Mouse (Mus musculus) lung, postnatal 0 days (tissue): ENCODE results near the gene Dclk1. TPM values are rescaled to one million over a fixed set of nuclear protein-coding genes. Genes with fewer than 3 reads are reported as not detected.

ENCODE experiments used
- ATAC-seq: fragments of 200-750 bp; cut with Nextera tagmentation; 2 replicates; pipeline ENCODE4 v1.8.0; 2017; ENCODE audit warnings: moderate library complexity
- DNase-seq: peaks from one replicate; pipeline ENCODE4 v3.0.0-alpha.2; 2016; ENCODE audit warnings: low spot score
- H3K27ac ChIP-seq: fragments of 300-500 bp; sonication (generic); 2 replicates; pipeline ENCODE4 v1.5.1; 2014; ENCODE audit warnings: antibody characterized with exemption, mild to moderate bottlenecking, low read length, mixed read lengths
- H3K27me3 ChIP-seq: fragments of 300-500 bp; sonication (generic); replicated peaks from 2 replicates; pipeline ENCODE4 v1.6.1; 2014; ENCODE audit warnings: low read length, mixed read lengths; ENCODE audit not compliant: insufficient read depth
- H3K36me3 ChIP-seq: fragments of 300-500 bp; sonication (generic); 2 replicates; pipeline ENCODE4 v1.6.1; 2014; ENCODE audit warnings: low read length, mixed read lengths; ENCODE audit not compliant: insufficient read depth
- H3K4me1 ChIP-seq: fragments of 300-500 bp; sonication (generic); 2 replicates; pipeline ENCODE4 v1.6.1; 2014; ENCODE audit warnings: antibody characterized with exemption, low read depth, low read length, mixed read lengths; ENCODE audit not compliant: insufficient read depth
- H3K4me2 ChIP-seq: fragments of 300-500 bp; sonication (generic); replicated peaks from 2 replicates; pipeline ENCODE4 v1.6.1; 2014; ENCODE audit warnings: low read depth, mild to moderate bottlenecking, low read length, moderate library complexity, mixed read lengths
- H3K4me3 ChIP-seq: fragments of 300-500 bp; sonication (generic); 2 replicates; pipeline ENCODE4 v1.5.1; 2014; ENCODE audit warnings: low read depth, low read length
- H3K9ac ChIP-seq: fragments of 300-500 bp; sonication (generic); replicated peaks from 2 replicates; pipeline ENCODE4 v1.6.1; 2014; ENCODE audit warnings: low read depth, mild to moderate bottlenecking
- H3K9me3 ChIP-seq: fragments of 300-500 bp; sonication (generic); 2 replicates; pipeline ENCODE4 v1.6.1; 2016; ENCODE audit warnings: low read length, mixed read lengths
- CTCF ChIP-seq: IDR thresholded peaks from 2 replicates; pipeline ENCODE4 v1.5.1; 2016; ENCODE audit warnings: antibody characterized with exemption, mild to moderate bottlenecking
- EP300 ChIP-seq: IDR thresholded peaks from 2 replicates; pipeline ENCODE4 v1.6.1; 2016; ENCODE audit warnings: antibody characterized with exemption, mild to moderate bottlenecking, control low read depth
- WGBS: fragments of 180-500 bp; shearing (Covaris S2); extraction: QIAGEN DNeasy Blood & Tissue Kit; methylation state at CpG from one replicate; pipeline ENCODE4 v1.1.7; 2014; 5-methylcytosine and 5-hydroxymethylcytosine counted together
- polyA plus RNA-seq: library from polyadenylated mRNA; unstranded; fragments of >200 nt; fragmentation: Nextera tagmentation; extraction: Ambion mirVana; gene quantifications from 2 replicates; pipeline ENCODE4 v1.2.1, GENCODE M21; 2015

Gene Dclk1
- polyA plus RNA-seq, 1 experiment from 2014 or later, result 3.1 TPM

DNA sequence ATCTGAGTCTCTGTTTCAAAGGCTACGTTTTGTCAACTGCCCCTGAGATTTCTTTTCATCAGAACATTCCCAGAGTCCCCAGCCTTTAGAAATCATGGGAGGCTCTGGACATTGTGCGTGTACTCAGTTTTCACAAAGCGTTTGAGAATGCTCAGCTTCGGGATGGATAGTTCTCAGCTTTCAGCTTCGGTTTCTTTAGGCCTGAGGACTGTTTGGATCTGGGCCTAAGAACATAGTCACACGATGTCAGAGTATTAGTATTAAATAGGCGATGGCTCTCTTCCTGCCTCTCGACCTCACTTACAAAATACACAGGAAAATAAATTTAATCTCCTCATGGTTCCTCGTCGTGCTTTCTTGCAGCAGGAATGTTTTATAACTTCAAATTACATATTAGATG, 327.4 kb downstream of the Dclk1 start:
- TF ChIP-seq CTCF, result no peak
- TF ChIP-seq EP300, result no peak
- Histone ChIP-seq H3K36me3 (no peaks in the 10 kb centered on the region), H3K9ac (no peak overlapping the region), H3K4me3 (no peak overlapping the region), H3K4me1 (no peaks in the 10 kb centered on the region), H3K27me3 (no peaks in the 10 kb centered on the region), H3K4me2 (no peak overlapping the region), H3K27ac (no peak overlapping the region), H3K9me3 (no peaks in the 10 kb centered on the region)
- 47% methylated on average over 10 of the region's 10 CpGs for WGBS
- no peak for DNase-seq
- ATAC-seq, result no peak

DNA sequence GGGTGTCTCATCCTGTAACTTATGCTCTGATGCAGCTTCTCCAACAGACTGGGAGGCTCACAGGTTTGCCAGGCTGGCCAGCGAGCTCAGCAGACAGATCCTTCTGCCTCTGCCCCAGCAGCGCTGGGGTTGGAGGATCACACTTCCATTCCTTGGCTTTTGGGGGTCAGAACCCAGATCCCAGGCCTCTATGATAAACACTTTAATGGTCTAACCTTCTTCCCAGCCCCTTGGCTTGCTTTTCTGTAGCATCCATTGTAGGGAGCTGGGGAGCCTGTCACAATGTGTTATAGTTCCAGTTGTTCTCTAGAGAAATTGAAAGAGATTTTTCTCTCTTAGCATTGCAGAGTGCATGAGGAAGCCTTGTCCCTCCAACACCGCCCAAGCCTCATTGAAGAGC, 328.9 kb downstream of the Dclk1 start:
- TF ChIP-seq EP300 (no peak), CTCF (no peak)
- Histone ChIP-seq H3K9ac (no peak overlapping the region), H3K9me3 (no peaks in the 10 kb centered on the region), H3K4me1 (no peaks in the 10 kb centered on the region), H3K27me3 (no peaks in the 10 kb centered on the region), H3K36me3 (no peaks in the 10 kb centered on the region), H3K4me3 (no peak overlapping the region), H3K27ac (no peak overlapping the region), H3K4me2 (no peak overlapping the region)
- no peak for DNase-seq
- no peak for ATAC-seq
- WGBS, result 90% methylated on average over 3 of the region's 3 CpGs

DNA sequence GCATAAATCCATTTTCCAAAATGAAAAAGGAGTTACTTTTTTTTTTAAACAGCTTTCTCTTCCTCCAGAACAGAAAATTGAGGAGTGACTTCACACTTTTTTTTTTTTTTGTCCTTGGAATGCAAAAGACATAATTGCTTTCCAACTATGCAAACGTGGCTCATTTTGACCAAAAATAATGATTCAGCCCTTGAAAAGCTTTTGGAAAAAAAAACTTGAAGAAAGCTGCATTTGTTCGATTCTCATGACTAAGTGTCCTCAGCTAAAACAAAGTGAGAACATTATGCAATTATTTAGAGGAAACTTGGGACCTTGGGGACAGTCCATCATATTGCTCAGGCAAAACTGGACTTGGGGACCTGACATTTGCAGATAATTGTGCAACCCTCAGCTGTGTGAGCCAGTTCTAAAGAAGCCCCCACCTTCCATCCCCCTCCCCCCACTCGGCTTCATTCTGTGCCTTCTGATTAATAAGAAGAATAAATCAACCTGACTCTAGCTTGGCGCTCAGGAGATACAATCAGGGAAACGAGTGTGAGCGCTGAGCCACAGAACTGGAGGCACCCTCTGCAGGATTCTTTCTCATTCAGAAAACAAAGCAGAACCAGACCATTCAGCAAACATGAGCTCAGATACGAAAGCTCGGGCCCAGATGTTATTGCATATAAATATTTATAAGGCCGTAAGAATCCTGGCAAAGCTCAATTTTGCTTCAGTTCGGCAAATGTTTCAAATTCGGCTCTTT, 329.6 kb downstream of the Dclk1 start:
- no peak overlapping the region for H3K27ac ChIP-seq
- H3K36me3 ChIP-seq, result no peaks in the 10 kb centered on the region
- no peaks in the 10 kb centered on the region for H3K27me3 ChIP-seq
- ATAC-seq, result peak; percentile 26; the same call in 1 of the 2 replicates
- no peak overlapping the region for H3K4me3 ChIP-seq
- no peak overlapping the region for H3K4me2 ChIP-seq
- no peaks in the 10 kb centered on the region for H3K4me1 ChIP-seq
- WGBS, result 51% methylated on average over 11 of the region's 11 CpGs
- H3K9ac ChIP-seq, result no peak overlapping the region
- no peaks in the 10 kb centered on the region for H3K9me3 ChIP-seq
- no peak for TF ChIP-seq CTCF
- TF ChIP-seq EP300, result no peak
- peak; percentile 42 for DNase-seq

DNA sequence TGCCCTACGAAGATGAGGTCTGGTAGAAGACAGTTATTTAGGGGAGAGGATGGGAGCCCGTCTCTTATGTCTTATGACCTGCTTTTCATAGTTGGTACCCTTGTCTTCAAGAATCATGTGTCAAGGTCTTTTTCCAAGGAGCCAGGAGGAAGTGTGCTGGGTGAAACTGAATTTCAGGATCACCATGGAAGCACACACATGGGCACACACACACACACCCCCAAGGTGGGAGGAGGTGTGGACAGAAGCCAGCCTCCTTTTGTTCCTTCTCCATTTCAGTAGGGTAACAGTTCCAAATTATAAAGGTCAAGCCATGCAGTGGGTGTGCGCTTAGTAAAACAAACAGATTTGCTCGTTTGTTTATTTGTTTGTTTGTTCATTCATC, 330.1 kb downstream of the Dclk1 start:
- ATAC-seq, result no peak
- H3K4me1 ChIP-seq, result no peaks in the 10 kb centered on the region
- H3K36me3 ChIP-seq, result no peaks in the 10 kb centered on the region
- no peak overlapping the region for H3K4me3 ChIP-seq
- 66% methylated on average over 4 of the region's 4 CpGs for WGBS
- H3K4me2 ChIP-seq, result no peak overlapping the region
- DNase-seq, result no peak
- TF ChIP-seq CTCF (no peak), EP300 (no peak)
- no peaks in the 10 kb centered on the region for H3K9me3 ChIP-seq
- no peak overlapping the region for H3K9ac ChIP-seq
- H3K27me3 ChIP-seq, result no peaks in the 10 kb centered on the region
- no peak overlapping the region for H3K27ac ChIP-seq

DNA sequence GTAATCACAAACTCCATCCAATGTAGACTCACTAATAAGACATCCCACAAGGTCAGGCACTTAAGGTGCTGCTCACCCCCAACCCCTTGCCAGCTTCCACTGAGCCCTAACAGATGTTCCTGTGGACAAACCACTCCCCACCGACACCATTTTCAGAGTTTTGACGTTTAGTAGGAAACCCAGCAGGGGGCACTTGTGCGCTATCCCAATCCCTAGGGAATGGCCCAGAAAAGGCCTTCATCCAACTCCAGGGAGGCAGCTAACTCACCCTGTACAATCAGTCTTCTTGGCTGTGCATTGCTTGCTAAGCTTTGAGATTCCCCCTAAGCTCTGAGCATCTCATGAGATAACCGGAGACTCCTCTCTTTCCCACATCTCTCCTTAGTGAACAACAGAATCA, 331.8 kb downstream of the Dclk1 start:
- DNase-seq (peak; percentile 36), ATAC-seq (no peak)
- WGBS, result 39% methylated on average over 4 of the region's 4 CpGs

DNA sequence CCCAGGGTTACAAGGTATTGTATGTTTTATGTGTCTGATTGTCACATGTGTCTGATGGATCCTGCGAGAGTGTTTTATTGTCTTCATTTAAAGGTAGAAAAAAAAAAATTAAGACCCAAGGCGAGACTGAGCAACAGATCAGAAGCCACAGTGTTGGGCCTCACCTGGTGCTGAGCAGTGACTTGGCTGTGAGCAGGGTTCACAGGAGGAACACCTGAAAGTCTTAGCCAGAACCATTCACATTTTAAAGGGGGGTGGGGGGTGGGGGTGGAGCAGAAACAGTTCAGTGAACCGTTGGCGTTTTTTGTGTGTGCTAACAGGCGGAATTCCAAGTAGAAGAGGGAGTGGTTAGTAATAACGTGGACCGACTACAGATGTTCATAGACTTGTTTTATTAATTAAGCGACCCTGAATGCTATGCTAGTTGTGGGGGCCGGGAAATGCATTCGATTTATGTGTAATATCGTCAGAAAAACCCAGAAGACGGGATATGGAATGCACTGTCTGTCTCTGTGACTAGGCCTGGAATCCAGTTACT, 345.3 kb downstream of the Dclk1 start:
- Histone ChIP-seq H3K9me3 (no peaks in the 10 kb centered on the region), H3K27me3 (no peaks in the 10 kb centered on the region), H3K4me3 (no peak overlapping the region), H3K36me3 (no peaks in the 10 kb centered on the region), H3K4me2 (no peak overlapping the region), H3K4me1 (no peaks in the 10 kb centered on the region), H3K27ac (no peak overlapping the region), H3K9ac (no peak overlapping the region)
- no peak for TF ChIP-seq CTCF
- no peak for TF ChIP-seq EP300
- WGBS, result 44% methylated on average over 12 of the region's 12 CpGs
- ATAC-seq (no peak), DNase-seq (no peak)

More for the DNA sequence above, 331.8 kb downstream of the Dclk1 start:
- H3K36me3 ChIP-seq, result no peaks in the 10 kb centered on the region
- TF ChIP-seq CTCF (peak; percentile 55), EP300 (no peak)
- H3K4me2 ChIP-seq, result no peak overlapping the region
- H3K27me3 ChIP-seq, result no peaks in the 10 kb centered on the region
- H3K9me3 ChIP-seq, result no peaks in the 10 kb centered on the region
- H3K9ac ChIP-seq, result no peak overlapping the region
- no peaks in the 10 kb centered on the region for H3K4me1 ChIP-seq
- no peak overlapping the region for H3K27ac ChIP-seq
- H3K4me3 ChIP-seq, result no peak overlapping the region
